Mouse (Mus musculus) embryonic facial prominence, embryonic 15.5 days (tissue): ENCODE measurements around the gene Necab2. TPM values are rescaled to one million over a fixed set of nuclear protein-coding genes. Genes with fewer than 3 reads are reported as not detected.

Source experiments
- polyA plus RNA-seq: library from polyadenylated mRNA; unstranded; fragments of >200 nt; fragmentation: Nextera tagmentation; extraction: Ambion mirVana; gene quantifications from 2 replicates; pipeline ENCODE4 v1.2.1, GENCODE M21; 2015

Gene Necab2
- polyA plus RNA-seq, 1 experiment from 2014 or later, result 4.7 TPM

Other genes starting within 250 kb of the Necab2 start
- 340 and 344 TPM in 2 replicates for gene Hsbp1, start 102.2 kb upstream of the Necab2 start, polyA plus RNA-seq
- gene Mlycd, start 51.8 kb upstream of the Necab2 start, polyA plus RNA-seq, result 15.3 and 15.5 TPM in 2 replicates
- gene Osgin1, start 12.6 kb upstream of the Necab2 start, polyA plus RNA-seq, result 2.1 and 3.0 TPM in 2 replicates
- 0.09 and 0.30 TPM in 2 replicates for gene Slc38a8, start 55.0 kb downstream of the Necab2 start, polyA plus RNA-seq
- gene Mbtps1, start 112.0 kb downstream of the Necab2 start, polyA plus RNA-seq, result 118 TPM in 2 replicates
- 30.0 and 31.1 TPM in 2 replicates for gene Hsdl1, start 128.5 kb downstream of the Necab2 start, polyA plus RNA-seq
- gene Dnaaf1, start 128.5 kb downstream of the Necab2 start, polyA plus RNA-seq, result 2.9 and 6.8 TPM in 2 replicates
- gene Taf1c, start 158.5 kb downstream of the Necab2 start, polyA plus RNA-seq, result 11.8 and 13.3 TPM in 2 replicates
- gene Adad2, start 166.0 kb downstream of the Necab2 start, polyA plus RNA-seq, result 0.14 and 0.24 TPM in 2 replicates
- gene Kcng4, start 189.0 kb downstream of the Necab2 start, polyA plus RNA-seq, result 0.43 and 0.55 TPM in 2 replicates
- gene Wfdc1, start 219.6 kb downstream of the Necab2 start, polyA plus RNA-seq, result 2.0 and 2.6 TPM in 2 replicates